Mouse (Mus musculus) liver, adult 2 months (tissue): Measurements from ENCODE around the gene Spred2. TPM values are rescaled to one million over a fixed set of nuclear protein-coding genes. Genes with fewer than 3 reads are reported as not detected.
A peak's percentile ranks its signal among the peaks of the same experiment; 100 is the strongest.

Experiments
- DNase-seq: peaks from one replicate; pipeline ENCODE4 v3.0.0-alpha.2; 2011; ENCODE audit warnings: low read depth, low spot score; ENCODE audit errors: extremely low read depth
- H3K27ac ChIP-seq: fragments of 200-500 bp; replicated peaks from 2 replicates; pipeline ENCODE4 v1.5.1; 2012; ENCODE audit warnings: low read depth, mild to moderate bottlenecking, control low read depth, inconsistent platforms, low read length; ENCODE audit not compliant: insufficient read depth
- H3K27me3 ChIP-seq: fragments of 200-500 bp; 2 replicates; pipeline ENCODE4 v1.6.1; 2012; ENCODE audit warnings: mild to moderate bottlenecking, moderate library complexity, low read length, inconsistent platforms; ENCODE audit not compliant: control insufficient read depth, insufficient read depth
- H3K36me3 ChIP-seq: fragments of 200-500 bp; 2 replicates; pipeline ENCODE4 v1.6.1; 2012; ENCODE audit warnings: low read length, inconsistent platforms; ENCODE audit not compliant: control insufficient read depth, insufficient read depth
- H3K4me1 ChIP-seq: fragments of 200-500 bp; 2 replicates; pipeline ENCODE4 v1.6.1; 2011; ENCODE audit warnings: low read length; ENCODE audit not compliant: control insufficient read depth, insufficient read depth
- H3K4me3 ChIP-seq: fragments of 200-500 bp; 2 replicates; pipeline ENCODE4 v1.5.1; 2011; ENCODE audit warnings: low read depth, mild to moderate bottlenecking, control low read depth, low read length, moderate library complexity; ENCODE audit not compliant: insufficient read depth
- H3K79me2 ChIP-seq: fragments of 200-500 bp; 2 replicates; pipeline ENCODE4 v1.6.1; 2012; ENCODE audit warnings: inconsistent platforms, mild to moderate bottlenecking, low read length, moderate library complexity; ENCODE audit not compliant: control insufficient read depth, insufficient read depth
- H3K9ac ChIP-seq: fragments of 200-500 bp; 2 replicates; pipeline ENCODE4 v1.6.1; 2012; ENCODE audit warnings: low read depth, mild to moderate bottlenecking, control low read depth, inconsistent platforms, low read length
- CTCF ChIP-seq: fragments of 200-500 bp; IDR thresholded peaks from 2 replicates; pipeline ENCODE4 v1.5.1; 2011; ENCODE audit warnings: low read depth, low read length, control low read depth
- POLR2A ChIP-seq: fragments of 200-500 bp; IDR thresholded peaks from 2 replicates; pipeline ENCODE4 v1.6.1; 2011; ENCODE audit warnings: low read length, control low read depth; ENCODE audit not compliant: insufficient read depth; ENCODE audit errors: extremely low read depth
- WGBS: fragments of 180-500 bp; shearing (Covaris S2); methylation state at CpG from one replicate; pipeline ENCODE4 v1.1.7; 2018; 5-methylcytosine and 5-hydroxymethylcytosine counted together
- polyA plus RNA-seq: library from polyadenylated mRNA; depleted of rRNA; stranded (reverse); fragments of >200 nt; gene quantifications from 2 replicates; pipeline ENCODE4 v1.2.3, GENCODE M21; 2012; rRNA removed
- total RNA-seq: library from RNA; depleted of rRNA; stranded (reverse); fragments of >200 nt; gene quantifications from 2 replicates; pipeline ENCODE4 v1.2.3, GENCODE M21; 2014; rRNA removed

Spred2 gene
- total RNA-seq (3.1 and 3.8 TPM in 2 replicates), polyA plus RNA-seq (4.8 and 5.2 TPM in 2 replicates)

GRCm38 (mm10) chr11:19923888-19924756, at the start of gene Spred2:
Gene Spred2, plus strand, starts transcription at chr11:19924375.
- peaks cover 15% of the 10 kb centered on the region; the same call in 1 of the 2 replicates for H3K79me2 ChIP-seq
- H3K27me3 ChIP-seq: no peaks in the 10 kb centered on the region
- peak; percentile 44; the same call in 1 of the 2 replicates for TF ChIP-seq POLR2A
- peak; percentile 17; the same call in 1 of the 2 replicates for TF ChIP-seq CTCF
- H3K4me3 ChIP-seq: peak within 1 kb of the TSS; percentile 96
- H3K27ac ChIP-seq: peak within 1 kb of the TSS; percentile 85
- under 1% methylated on average over 57 of the region's 57 CpGs for WGBS
- H3K9ac ChIP-seq: peak within 1 kb of the TSS; percentile 88
- H3K4me1 ChIP-seq: peaks cover 5% of the 10 kb centered on the region
- H3K36me3 ChIP-seq: no peaks in the 10 kb centered on the region
- DNase-seq: peak; percentile 94

GRCm38 (mm10) chr11:19875551-19875950, 48.6 kb upstream of the Spred2 start:
- Histone ChIP-seq H3K27ac (no peak overlapping the region), H3K79me2 (no peaks in the 10 kb centered on the region), H3K27me3 (no peaks in the 10 kb centered on the region), H3K4me3 (no peak overlapping the region), H3K4me1 (no peaks in the 10 kb centered on the region), H3K9ac (no peak overlapping the region), H3K36me3 (no peaks in the 10 kb centered on the region)
- TF ChIP-seq CTCF (no peak), POLR2A (no peak)
- WGBS: 69% methylated on average over 12 of the region's 12 CpGs
- no peak for DNase-seq

- Histone ChIP-seq H3K27me3 (no peaks in the 10 kb centered on the region), H3K9ac (no peak overlapping the region), H3K36me3 (no peaks in the 10 kb centered on the region), H3K27ac (no peak overlapping the region), H3K4me1 (no peaks in the 10 kb centered on the region), H3K79me2 (no peaks in the 10 kb centered on the region), H3K4me3 (no peak overlapping the region)
- WGBS: 90% methylated on average over 5 of the region's 5 CpGs
- DNase-seq: no peak
- TF ChIP-seq POLR2A: no peak
- TF ChIP-seq CTCF: no peak
Observed at GRCm38 (mm10) chr11:19875964-19876363, 48.2 kb upstream of the Spred2 start.

- H3K27me3 ChIP-seq: no peaks in the 10 kb centered on the region
- H3K4me3 ChIP-seq: no peak overlapping the region
- H3K9ac ChIP-seq: no peak overlapping the region
- H3K79me2 ChIP-seq: no peaks in the 10 kb centered on the region
- no peaks in the 10 kb centered on the region for H3K36me3 ChIP-seq
- TF ChIP-seq POLR2A (no peak), CTCF (no peak)
- DNase-seq: no peak
- no peak overlapping the region for H3K27ac ChIP-seq
- 60% methylated on average over 4 of the region's 4 CpGs for WGBS
- H3K4me1 ChIP-seq: no peaks in the 10 kb centered on the region
Observed at GRCm38 (mm10) chr11:19877239-19877915, 46.8 kb upstream of the Spred2 start.

GRCm38 (mm10) chr11:19881342-19881741, 42.8 kb upstream of the Spred2 start:
- H3K4me3 ChIP-seq: no peak overlapping the region
- DNase-seq: no peak
- no peaks in the 10 kb centered on the region for H3K36me3 ChIP-seq
- no peaks in the 10 kb centered on the region for H3K4me1 ChIP-seq
- no peak overlapping the region for H3K27ac ChIP-seq
- H3K9ac ChIP-seq: no peak overlapping the region
- TF ChIP-seq POLR2A: no peak
- TF ChIP-seq CTCF: no peak
- 75% methylated on average over 2 of the region's 2 CpGs for WGBS
- no peaks in the 10 kb centered on the region for H3K27me3 ChIP-seq
- no peaks in the 10 kb centered on the region for H3K79me2 ChIP-seq
